Mouse (Mus musculus) retina, postnatal 7 days (tissue): Measurements from ENCODE around the gene Rgs14.

Experiments
- DNase-seq: peaks from one replicate; pipeline ENCODE4 v3.0.0-alpha.2; 2012; ENCODE audit warnings: low read depth, low spot score

Gene Rgs14

DNA sequence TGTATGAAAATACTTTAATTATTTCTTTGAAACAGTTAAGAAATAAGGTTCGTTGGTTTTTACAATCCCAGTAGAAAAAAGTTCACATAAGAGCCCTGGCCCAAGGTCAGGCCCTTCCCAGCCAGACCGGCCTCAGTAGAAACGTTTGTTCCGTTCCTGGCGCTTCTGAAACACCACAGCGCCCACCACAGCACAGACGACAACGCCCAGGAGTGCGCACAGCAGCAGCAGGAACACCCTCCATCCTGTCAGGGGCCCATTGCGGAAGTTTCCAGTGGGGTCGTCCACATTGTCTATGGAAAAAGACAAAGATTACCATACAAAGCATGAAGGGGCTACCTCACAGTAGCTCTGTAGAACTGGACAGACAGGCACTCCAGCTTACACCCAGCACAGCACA lies 22.8 kb upstream of the Rgs14 start:
- DNase-seq: no peak

DNA sequence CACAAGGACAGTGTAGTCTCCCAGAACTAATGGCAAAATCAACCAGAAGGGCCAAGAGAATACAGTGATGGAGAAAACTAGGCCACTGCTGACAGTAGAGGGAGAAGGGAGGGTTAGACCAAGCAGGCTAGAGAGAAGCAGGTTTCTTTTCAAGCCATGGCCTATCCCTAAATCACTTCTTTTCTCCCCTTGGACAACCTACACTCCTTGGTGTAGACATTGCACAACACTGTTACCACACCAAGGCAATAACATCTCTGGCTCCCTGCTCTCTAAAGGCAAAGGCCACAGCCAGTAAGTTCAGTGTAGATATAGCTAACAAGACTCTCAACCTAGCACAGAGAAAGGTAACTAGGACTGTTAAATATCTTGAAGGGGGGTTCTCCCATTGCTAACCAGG lies 8.4 kb upstream of the Rgs14 start:
- no peak for DNase-seq

DNA sequence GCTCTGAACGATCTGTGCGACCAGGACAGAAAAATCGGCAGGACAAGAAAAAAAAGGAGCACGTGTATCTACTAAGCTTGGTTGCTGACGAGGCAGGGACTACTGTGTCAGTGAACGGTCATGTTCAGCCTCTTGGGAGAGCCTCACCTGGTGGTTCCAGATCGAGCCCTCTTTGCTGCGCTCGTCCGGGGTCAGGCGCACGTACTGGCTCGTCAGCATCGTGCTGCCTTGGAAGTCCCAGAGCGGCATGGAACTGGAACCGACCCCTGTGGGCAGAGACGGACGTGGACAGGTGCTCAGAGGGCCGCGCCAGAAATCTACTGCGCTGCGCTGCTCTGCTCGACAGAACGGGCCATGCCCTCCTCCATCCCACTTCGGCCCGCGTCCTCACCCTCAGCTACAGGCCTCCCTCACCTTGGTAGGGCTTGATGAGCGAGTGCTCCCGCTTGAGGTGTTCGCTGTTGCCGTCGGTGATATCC lies 7.5 kb upstream of the Rgs14 start:
- DNase-seq: no peak

- peak; percentile 94 for DNase-seq
These were observed 7.0 kb upstream of the Rgs14 start, which contains the start of gene Lman2 for GRCm38 (mm10) chr13:55362453-55363060. Gene Lman2 (minus strand): TSS chr13:55362783.

DNA sequence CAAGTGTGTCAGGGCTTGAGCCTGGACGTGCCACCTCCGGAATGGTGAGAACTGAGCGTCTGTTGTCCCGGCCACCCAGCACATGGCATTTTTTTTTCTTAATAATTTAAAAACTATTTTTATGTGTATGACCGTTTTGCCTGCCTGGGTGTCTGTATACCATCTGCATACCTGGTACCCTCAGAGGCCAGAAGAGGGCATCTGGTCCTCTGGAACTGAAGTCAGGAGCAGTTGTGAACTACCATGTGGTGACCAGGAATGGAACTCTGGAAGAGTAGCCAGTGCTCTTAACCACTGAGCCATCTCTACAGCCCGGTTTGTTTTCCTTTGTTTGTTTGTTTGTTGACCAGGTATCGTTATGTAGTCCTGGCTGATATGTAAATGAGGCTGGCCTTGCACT lies 1.1 kb upstream of the Rgs14 start:
- no peak for DNase-seq

DNA sequence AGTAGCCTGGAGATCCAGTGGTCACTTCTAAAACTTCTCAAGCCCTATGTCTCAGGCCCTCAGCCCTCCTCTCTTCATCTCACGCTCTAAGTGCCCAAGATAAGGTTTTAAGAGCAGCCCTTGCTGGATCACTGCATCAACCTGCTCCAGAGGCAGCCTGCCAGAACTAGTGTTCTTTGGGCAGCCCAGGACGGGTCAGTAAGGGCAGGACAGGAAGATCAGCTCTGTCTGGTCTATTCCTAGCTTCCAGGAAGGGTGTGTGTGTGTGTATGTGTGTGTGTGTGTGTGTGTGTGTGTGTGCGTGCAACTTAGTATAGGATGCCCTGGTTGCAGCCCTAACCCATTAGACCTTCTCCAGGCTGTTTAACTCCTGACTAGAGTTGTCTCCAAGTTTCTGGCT lies 702 bp downstream of the Rgs14 start:
- no peak for DNase-seq

GRCm38 (mm10) chr13:55371007-55371681 lies 1.6 kb downstream of the Rgs14 start:
- DNase-seq: no peak

DNA sequence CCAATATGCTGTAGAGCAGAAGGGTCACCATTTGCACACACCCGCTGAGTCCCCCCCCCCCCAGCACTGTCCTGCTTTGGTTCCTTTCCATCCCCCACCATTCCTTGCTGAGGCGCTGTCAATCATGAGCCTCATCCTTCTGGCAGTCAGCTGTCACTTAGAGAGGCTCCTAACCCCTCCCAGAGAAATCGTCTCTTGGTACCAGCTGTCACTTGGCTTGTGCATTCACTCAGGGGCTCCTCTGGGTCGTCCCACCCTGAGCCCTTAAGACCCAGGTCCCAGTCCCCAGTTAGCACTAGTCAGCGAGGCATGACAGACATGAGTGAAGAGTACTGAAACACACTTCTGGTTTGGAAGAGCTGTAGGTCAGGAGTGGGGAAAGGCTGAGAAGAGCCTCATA lies 2.2 kb downstream of the Rgs14 start:
- no peak for DNase-seq

DNA sequence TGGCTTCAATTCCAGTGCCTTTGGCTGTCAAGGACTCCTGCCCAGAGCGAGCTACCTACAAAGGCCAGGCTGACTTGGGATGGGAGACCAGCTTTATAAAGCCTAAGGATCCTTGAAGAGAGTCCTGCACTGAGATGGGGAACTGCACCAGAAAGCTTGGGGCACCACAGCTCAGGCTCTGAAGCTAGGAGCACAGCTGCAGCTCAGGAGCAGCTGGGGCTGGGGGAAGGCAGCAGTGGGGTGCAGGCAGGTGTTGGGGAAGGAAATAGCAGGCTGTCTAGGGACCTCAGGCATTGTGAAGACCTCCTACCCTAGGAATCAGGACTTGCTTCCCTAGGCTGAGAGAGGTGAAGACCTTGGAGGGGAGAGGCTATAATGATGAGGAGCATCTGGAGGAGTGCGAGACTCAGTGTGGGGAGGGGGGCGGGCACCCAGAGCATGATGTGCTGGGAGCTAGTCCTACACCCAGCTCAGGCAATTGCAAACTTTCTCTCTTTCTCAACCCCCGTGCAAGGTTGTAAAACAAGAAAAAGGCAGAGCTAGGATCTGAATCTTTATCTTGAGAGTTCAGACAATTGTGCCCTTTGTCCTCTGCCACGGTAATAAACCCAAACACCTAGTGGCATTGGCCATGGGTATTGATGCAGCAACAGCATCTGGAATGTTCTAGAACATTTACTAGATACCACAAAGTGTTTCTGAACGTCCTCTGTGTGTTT lies 4.8 kb downstream of the Rgs14 start:
- DNase-seq: no peak

- DNase-seq: no peak
These were observed 6.3 kb downstream of the Rgs14 start for GRCm38 (mm10) chr13:55375877-55376276.

GRCm38 (mm10) chr13:55378907-55379580 lies 9.5 kb downstream of the Rgs14 start:
- no peak for DNase-seq

- DNase-seq: no peak
These were observed 12.3 kb downstream of the Rgs14 start for GRCm38 (mm10) chr13:55381790-55382189.

- DNase-seq: no peak
These were observed 21.1 kb downstream of the Rgs14 start for GRCm38 (mm10) chr13:55390644-55391043.

GRCm38 (mm10) chr13:55391626-55392029 lies 22.1 kb downstream of the Rgs14 start:
- no peak for DNase-seq

DNA sequence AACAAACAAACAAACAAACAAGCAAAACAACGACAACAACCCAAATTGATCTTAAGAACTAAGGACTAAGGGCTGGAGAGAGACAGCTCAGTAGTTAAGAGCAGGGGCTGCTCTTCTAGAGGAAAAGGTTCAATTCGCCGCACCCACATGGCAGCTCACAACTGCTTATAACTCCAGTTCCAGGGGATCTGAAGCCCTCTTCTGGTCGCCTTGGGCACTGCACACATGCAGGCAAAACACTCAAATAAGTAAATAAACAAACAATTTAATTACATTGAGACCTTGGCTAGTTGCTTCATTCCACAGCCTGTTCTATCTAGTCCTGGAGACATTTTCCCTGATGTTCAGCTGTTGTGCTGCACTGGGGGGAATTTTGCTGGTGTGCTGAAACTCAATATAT lies 23.4 kb downstream of the Rgs14 start:
- DNase-seq: no peak

DNA sequence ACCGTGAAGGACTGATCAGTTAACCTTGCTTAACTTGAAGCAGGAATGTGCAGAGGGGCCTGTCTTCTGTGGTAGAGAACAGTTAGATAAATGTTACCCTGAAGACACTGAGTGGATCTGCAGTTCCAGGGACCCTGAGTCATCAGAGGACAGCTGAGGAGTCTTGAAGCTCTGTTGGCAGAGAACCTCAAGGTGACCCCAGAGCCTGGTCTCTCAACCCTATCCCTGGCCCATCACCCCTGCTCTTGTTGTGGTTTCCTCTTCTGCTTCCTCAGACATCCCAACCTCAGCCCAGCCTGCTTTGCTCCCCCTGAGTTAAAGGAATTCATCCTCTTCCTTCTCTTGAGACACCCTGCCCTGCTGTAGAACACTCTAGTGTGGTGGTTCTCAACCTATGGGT lies 28.6 kb downstream of the Rgs14 start, which contains the start of gene Slc34a1:
TSS of gene Slc34a1 (plus strand) at position 100 of the 400 bp plus-strand sequence.
- no peak for DNase-seq

GRCm38 (mm10) chr13:55399300-55400038 lies 29.9 kb downstream of the Rgs14 start:
- no peak for DNase-seq

DNA sequence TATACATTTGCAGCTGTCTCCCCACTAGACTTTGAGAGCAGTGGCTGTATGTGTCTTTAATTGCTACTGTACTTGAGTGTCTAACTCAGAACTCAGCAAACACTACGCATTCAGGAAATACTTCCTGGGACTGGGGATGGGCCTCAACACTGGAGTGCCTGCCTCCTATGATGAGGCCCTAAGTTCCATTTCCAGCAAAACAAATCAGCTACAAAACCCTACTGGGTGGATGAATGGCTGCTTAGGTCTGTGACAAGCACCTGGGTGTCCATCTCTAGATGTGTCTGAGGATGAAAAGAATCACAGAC lies 30.5 kb downstream of the Rgs14 start:
- DNase-seq: no peak

- DNase-seq: no peak
These were observed 33.7 kb downstream of the Rgs14 start for GRCm38 (mm10) chr13:55403266-55403665.

GRCm38 (mm10) chr13:55403935-55404852 lies 34.7 kb downstream of the Rgs14 start:
- DNase-seq: no peak
